Mouse (Mus musculus): ENCODE results near the gene Atxn1.

DNA sequence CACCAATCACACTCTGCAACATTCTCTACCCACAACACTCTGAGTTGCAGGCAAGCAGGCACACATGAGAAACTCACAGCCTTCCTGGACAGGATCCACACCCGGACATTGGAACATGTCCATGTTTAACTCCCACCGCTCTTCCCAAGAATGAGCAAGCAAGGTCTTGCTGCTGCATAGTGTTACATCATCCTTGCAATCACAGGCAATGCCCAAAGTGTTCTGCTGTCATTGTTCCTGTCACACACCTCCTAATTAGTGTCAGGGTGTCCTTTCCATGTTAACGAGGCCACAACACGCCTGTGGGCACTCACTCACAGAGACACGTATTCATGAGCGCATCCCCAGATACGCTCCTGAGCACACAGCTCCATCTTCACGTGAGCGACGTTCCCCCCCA, 181.1 kb downstream of the Atxn1 start:
- no peak for TF ChIP-seq MEF2A (IDR thresholded peaks at IDR 0.05; ENCODE audit: extremely low read depth, insufficient replicate concordance, low read depth, low read length, poor library complexity, severe bottlenecking)
- no peak for TF ChIP-seq POLR2A (IDR thresholded peaks at IDR 0.05; ENCODE audit: control insufficient read depth in 1 of 2, insufficient read depth in 1 of 2, low read depth in 1 of 2, low read length in 2 of 2, poor library complexity in 1 of 2)
- TF ChIP-seq HCFC1 (IDR thresholded peaks at IDR 0.05; ENCODE audit: low read depth, low read length), result no peak
- TF ChIP-seq MXI1 (IDR thresholded peaks at IDR 0.05; ENCODE audit: low read depth, low read length), result no peak
- no peak for TF ChIP-seq CHD1 (IDR thresholded peaks at IDR 0.05; ENCODE audit: low read depth, low read length)
- TF ChIP-seq KAT2A (conservative IDR thresholded peaks at IDR 0.05; ENCODE audit: low read depth, low read length), result no peak
- TF ChIP-seq CTCF (IDR thresholded peaks at IDR 0.05 in 2 of 3, conservative IDR thresholded peaks at IDR 0.05 in 1 of 3; ENCODE audit: control insufficient read depth in 1 of 3, insufficient read depth in 1 of 3, low read depth in 2 of 3, low read length in 3 of 3, poor library complexity in 1 of 3, severe bottlenecking in 1 of 3), result no peak
- TF ChIP-seq TAL1 (IDR thresholded peaks at IDR 0.05; ENCODE audit: low read length), result no peak
- TF ChIP-seq CHD2 (IDR thresholded peaks at IDR 0.05; ENCODE audit: low read length), result no peak
- no peak for TF ChIP-seq MAX (IDR thresholded peaks at IDR 0.05; ENCODE audit: low read length)
- TF ChIP-seq ZKSCAN1 (IDR thresholded peaks at IDR 0.05; ENCODE audit: low read depth, low read length), result no peak
- no peak for TF ChIP-seq ZNF384 (IDR thresholded peaks at IDR 0.05; ENCODE audit: low read depth, low read length)
- TF ChIP-seq GATA1 (IDR thresholded peaks at IDR 0.05; ENCODE audit: low read depth, low read length), result no peak
- no peak for TF ChIP-seq RCOR1 (IDR thresholded peaks at IDR 0.05; ENCODE audit: low read depth, low read length)
